Mouse (Mus musculus): Measurements from ENCODE around the gene Gm28374.

DNA sequence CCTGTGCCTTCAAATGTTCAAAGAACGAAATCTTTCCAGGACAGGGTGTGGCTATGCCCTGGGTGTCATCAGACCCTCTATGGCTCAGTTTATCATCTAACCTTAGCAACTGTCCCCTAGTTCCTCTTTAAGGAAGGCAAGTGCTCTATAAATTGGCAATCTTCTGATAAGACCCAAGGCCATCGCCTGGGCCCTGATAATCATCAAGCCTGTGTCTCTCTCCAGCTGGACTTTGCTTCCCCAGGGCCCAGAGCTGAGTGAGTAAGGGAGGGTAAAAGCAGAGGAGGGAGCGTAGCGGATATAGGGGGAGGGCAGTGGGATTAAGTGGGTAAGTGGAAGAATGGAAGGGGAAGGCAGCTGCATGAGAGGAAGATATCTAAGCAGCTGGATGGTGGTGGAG is 22.4 kb upstream of the Gm28374 start:
- TF ChIP-seq POLR2A (IDR thresholded peaks at IDR 0.05; ENCODE audit: borderline replicate concordance, control insufficient read depth, low read depth, low read length) (no peak), CTCF (IDR thresholded peaks at IDR 0.05; ENCODE audit: control insufficient read depth, insufficient read depth, low read length) (no peak)
